Mouse (Mus musculus) left cerebral cortex, postnatal 10 days (tissue): ENCODE data around the gene Stac2. TPM values are rescaled to one million over a fixed set of nuclear protein-coding genes. Genes with fewer than 3 reads are reported as not detected.

Experiments
- microRNA-seq: library from miRNA; unstranded; fragments of <30 nt; microRNA quantifications from one replicate; pipeline ENCODE4 v1.2.0, GENCODE M21; 2022
- total RNA-seq, 2 experiments: library from RNA; stranded (reverse); gene quantifications; 2 replicates each; pipeline ENCODE4 v1.2.3; 2021

Stac2 gene
- total RNA-seq, 2 experiments from 2014 or later: 15.3 to 17.7 TPM

Small RNA genes within 50 kb of the gene (microRNA-seq; reads per million reads assigned to microRNA genes)
- not detected for gene Gm27597

Other genes with a start within 250 kb of the Stac2 start
- gene B230217C12Rik, start 212.7 kb downstream of the Stac2 start, total RNA-seq: 10 to 100 TPM; 40.0 to 45.1 TPM
- under 1 TPM; 0.63 to 0.86 TPM for gene Fbxo47, start 169.3 kb downstream of the Stac2 start, total RNA-seq
- 1 to 10 TPM; 5.9 to 8.3 TPM for gene Plxdc1, start 67.0 kb downstream of the Stac2 start, total RNA-seq
- gene Arl5c, start 57.3 kb downstream of the Stac2 start, total RNA-seq: 1 to 10 TPM; 2.6 to 3.7 TPM
- gene Cacnb1, start 30.4 kb downstream of the Stac2 start, total RNA-seq: 100 to 1,000 TPM; 118 to 121 TPM
- gene Rpl19, start 26.8 kb downstream of the Stac2 start, total RNA-seq: 100 to 1,000 TPM; 571 to 605 TPM
- 10 to 100 TPM; 29.7 to 34.5 TPM for gene Fbxl20, start 96.9 kb upstream of the Stac2 start, total RNA-seq
- gene Med1, start 139.8 kb upstream of the Stac2 start, total RNA-seq: 10 to 100 TPM; 45.9 to 48.9 TPM
- 10 to 100 TPM; 34.4 to 35.4 TPM for gene Cdk12, start 149.6 kb upstream of the Stac2 start, total RNA-seq